ENCODE assay signal across 8 mouse cellular contexts in genomic region chr17:78199626-78200560, GRCm38 (mm10). TPM values are rescaled to one million over a fixed set of nuclear protein-coding genes. Genes with fewer than 3 reads are reported as not detected.
DNase-seq lines count a peak whose midpoint lies in the region; ATAC-seq and TF ChIP-seq lines count a peak whose summit lies in the region.

TSS of gene Crim1 (plus strand) at chr17:78200248.

- H3K4me1 ChIP-seq in bone marrow, adult 2 months (ENCODE audit: control insufficient read depth, insufficient read depth, low read length), result no peaks in the 10 kb centered on the region; the same call in 1 of the 2 replicates
- peaks cover 36% of the 10 kb centered on the region for H3K4me1 ChIP-seq in forebrain, embryonic 10.5 days
- H3K4me1 ChIP-seq in heart, embryonic 13.5 days, result peaks cover 37% of the 10 kb centered on the region
- H3K4me1 ChIP-seq in kidney, postnatal 0 days (replicated peaks; ENCODE audit: insufficient read depth, low read length), result peaks cover 19% of the 10 kb centered on the region
- peaks cover 0 to 8% of the 10 kb centered on the region in 2 experiments; a peak in 3 of 4 replicates for H3K4me1 ChIP-seq in liver, embryonic 14.5 days (replicated peaks; ENCODE audit: control insufficient read depth in 2 of 2, insufficient read depth in 2 of 2, low read length in 1 of 2)
- H3K4me1 ChIP-seq in stomach, embryonic 15.5 days, result peaks cover 24% of the 10 kb centered on the region

- H3K9me3 ChIP-seq in forebrain, embryonic 10.5 days, result no peaks in the 10 kb centered on the region
- no peaks in the 10 kb centered on the region for H3K9me3 ChIP-seq in heart, embryonic 13.5 days
- no peaks in the 10 kb centered on the region for H3K9me3 ChIP-seq in kidney, postnatal 0 days (replicated peaks; ENCODE audit: low read length)
- no peaks in the 10 kb centered on the region for H3K9me3 ChIP-seq in liver, embryonic 14.5 days (ENCODE audit: control insufficient read depth, low read length)
- no peaks in the 10 kb centered on the region for H3K9me3 ChIP-seq in stomach, embryonic 15.5 days

- peak within 1 kb of the TSS; percentile 55; the same call in 1 of the 2 replicates for H3K27ac ChIP-seq in bone marrow, adult 2 months (ENCODE audit: control insufficient read depth, insufficient read depth, low read depth, low read length, poor library complexity)
- peak within 1 kb of the TSS; percentile 94 for H3K27ac ChIP-seq in forebrain, embryonic 10.5 days
- peak within 1 kb of the TSS; percentile 88 for H3K27ac ChIP-seq in heart, embryonic 13.5 days (replicated peaks)
- peak within 1 kb of the TSS; percentile 93 for H3K27ac ChIP-seq in kidney, postnatal 0 days
- no peak within 1 kb of the TSS for H3K27ac ChIP-seq in liver, embryonic 14.5 days
- peak within 1 kb of the TSS; percentile 96 for H3K27ac ChIP-seq in stomach, embryonic 15.5 days

- TF ChIP-seq CTCF in bone marrow, adult 2 months (IDR thresholded peaks at IDR 0.05; ENCODE audit: control insufficient read depth, insufficient read depth, low read length), result no peak
- no peak for TF ChIP-seq CTCF in kidney, postnatal 0 days (IDR thresholded peaks at IDR 0.05; ENCODE audit: low read depth)
- no peak for TF ChIP-seq CTCF in liver, embryonic 14.5 days (IDR thresholded peaks at IDR 0.05; ENCODE audit: low read depth)

- peak; percentile 11; the same call in 1 of the 2 replicates for TF ChIP-seq POLR2A in bone marrow, adult 2 months (IDR thresholded peaks at IDR 0.05; ENCODE audit: borderline replicate concordance, control insufficient read depth, low read depth, low read length)

- no peaks in the 10 kb centered on the region for H3K36me3 ChIP-seq in forebrain, embryonic 10.5 days (replicated peaks)
- no peaks in the 10 kb centered on the region for H3K36me3 ChIP-seq in heart, embryonic 13.5 days
- no peaks in the 10 kb centered on the region for H3K36me3 ChIP-seq in kidney, postnatal 0 days (ENCODE audit: insufficient read depth, low read length)
- H3K36me3 ChIP-seq in liver, embryonic 14.5 days (replicated peaks; ENCODE audit: control insufficient read depth, insufficient read depth, low read depth), result no peaks in the 10 kb centered on the region
- no peaks in the 10 kb centered on the region for H3K36me3 ChIP-seq in stomach, embryonic 15.5 days

- H3K4me2 ChIP-seq in heart, embryonic 13.5 days, result peak within 1 kb of the TSS; percentile 97
- H3K4me2 ChIP-seq in kidney, postnatal 0 days (ENCODE audit: low read length), result peak within 1 kb of the TSS; percentile 99
- peak within 1 kb of the TSS; percentile 83 for H3K4me2 ChIP-seq in liver, embryonic 14.5 days (ENCODE audit: low read depth)
- peak within 1 kb of the TSS; percentile 97 for H3K4me2 ChIP-seq in stomach, embryonic 15.5 days

- under 1% methylated on average over 84 of the region's 90 CpGs for WGBS in bone marrow, adult 2 months
- WGBS in forebrain, embryonic 10.5 days, result under 1% methylated on average over 70 of the region's 90 CpGs
- WGBS in heart, embryonic 13.5 days, result under 1% methylated on average over 59 of the region's 90 CpGs
- WGBS in kidney, postnatal 0 days, result under 1% methylated on average over 73 of the region's 90 CpGs
- 1% methylated on average over 71 of the region's 90 CpGs for WGBS in liver, embryonic 14.5 days (ENCODE audit: insufficient replicate concordance)
- under 1% methylated on average over 56 of the region's 90 CpGs for WGBS in stomach, embryonic 15.5 days

- peak within 1 kb of the TSS; percentile 90 for H3K9ac ChIP-seq in heart, embryonic 13.5 days
- peak within 1 kb of the TSS; percentile 84 for H3K9ac ChIP-seq in kidney, postnatal 0 days (ENCODE audit: low read depth, low read length)
- H3K9ac ChIP-seq in liver, embryonic 14.5 days (replicated peaks), result peak within 1 kb of the TSS; percentile 59
- H3K9ac ChIP-seq in stomach, embryonic 15.5 days, result peak within 1 kb of the TSS; percentile 73

- H3K27me3 ChIP-seq in forebrain, embryonic 10.5 days (ENCODE audit: poor library complexity, severe bottlenecking), result peaks cover 29% of the 10 kb centered on the region
- peaks cover 37% of the 10 kb centered on the region for H3K27me3 ChIP-seq in heart, embryonic 13.5 days (replicated peaks)
- H3K27me3 ChIP-seq in kidney, postnatal 0 days (ENCODE audit: insufficient read depth, low read length), result no peaks in the 10 kb centered on the region
- peaks cover 36% of the 10 kb centered on the region for H3K27me3 ChIP-seq in liver, embryonic 14.5 days (ENCODE audit: control insufficient read depth, insufficient read depth, low read length)
- no peaks in the 10 kb centered on the region for H3K27me3 ChIP-seq in stomach, embryonic 15.5 days (replicated peaks)

- ATAC-seq in heart, embryonic 13.5 days (ENCODE audit: extremely low read depth, insufficient number of reproducible peaks, low FRiP score, low TSS enrichment), result peak; percentile 83
- peak; percentile 77 for ATAC-seq in kidney, postnatal 0 days (replicated peaks; ENCODE audit: low FRiP score, low read depth)
- peak; percentile 75 for ATAC-seq in liver, embryonic 14.5 days (ENCODE audit: insufficient read depth)
- ATAC-seq in stomach, embryonic 15.5 days (ENCODE audit: insufficient read depth, low FRiP score, low read depth), result peak; percentile 79

- H3K4me3 ChIP-seq in bone marrow, adult 2 months (replicated peaks; ENCODE audit: control insufficient read depth, low read depth, low read length), result peak within 1 kb of the TSS; percentile 53
- peak within 1 kb of the TSS; percentile 83 for H3K4me3 ChIP-seq in forebrain, embryonic 10.5 days
- H3K4me3 ChIP-seq in heart, embryonic 13.5 days, result peak within 1 kb of the TSS; percentile 85
- H3K4me3 ChIP-seq in kidney, postnatal 0 days (replicated peaks; ENCODE audit: low read depth, low read length), result peak within 1 kb of the TSS; percentile 94
- peak within 1 kb of the TSS; percentile 60 to 66 for H3K4me3 ChIP-seq in liver, embryonic 14.5 days (ENCODE audit: insufficient read depth in 1 of 2, low read depth in 2 of 2, low read length in 2 of 2)
- peak within 1 kb of the TSS; percentile 86 for H3K4me3 ChIP-seq in stomach, embryonic 15.5 days (replicated peaks)

- no peak for TF ChIP-seq EP300 in liver, embryonic 14.5 days (IDR thresholded peaks at IDR 0.05; ENCODE audit: low read depth)

- peak; percentile 65 for DNase-seq in 416B (ENCODE audit: low read depth)
- peak; percentile 81 for DNase-seq in forebrain, embryonic 10.5 days (ENCODE audit: extremely low spot score, low spot score)
- DNase-seq in kidney, postnatal 0 days (ENCODE audit: low spot score), result peak; percentile 84
- DNase-seq in liver, embryonic 14.5 days (ENCODE audit: low read depth in 3 of 3, low spot score in 3 of 3), result peak in 2 of 3 experiments; percentile 30 to 33
- DNase-seq in neural tube, embryonic 10.5 days (ENCODE audit: extremely low spot score, low spot score), result peak; percentile 86

RNA-seq across cellular contexts. Expression of gene Crim1, which starts in this region (rescaled TPM):
- polyA plus RNA-seq in bone marrow, adult 2 months (2011; ENCODE audit: insufficient read depth, insufficient read length, low replicate concordance, missing spikeins), result 0.77 and 1.7 TPM in 2 replicates
- 1.8 and 2.3 TPM in 2 replicates for polyA plus RNA-seq in forebrain, embryonic 10.5 days (2016; fragmentation: Nextera tagmentation; extraction: Ambion mirVana)
- polyA plus RNA-seq in heart, embryonic 13.5 days (2015; fragmentation: Nextera tagmentation; extraction: Ambion mirVana), result 2.1 and 2.2 TPM in 2 replicates
- polyA plus RNA-seq in kidney, postnatal 0 days (2015; fragmentation: Nextera tagmentation; extraction: Ambion mirVana), result 8.4 TPM in 2 replicates
- 0.77 and 0.95 TPM in 2 replicates for polyA plus RNA-seq in liver, embryonic 14.5 days (2012; rRNA removed)
- polyA plus RNA-seq in liver, embryonic 14.5 days (2014; fragmentation: Nextera tagmentation; extraction: Ambion mirVana), result 0.47 and 0.74 TPM in 2 replicates
- polyA plus RNA-seq in stomach, embryonic 15.5 days (2015; fragmentation: Nextera tagmentation; extraction: Ambion mirVana), result 5.2 TPM in 2 replicates

Comparison
In these comparisons a context has a peak if more than half of its experiments do, and no peak if none do; other contexts are left out.
1. Peak in DNase-seq, ATAC-seq, H3K4me3 ChIP-seq, H3K9ac ChIP-seq and H3K4me2 ChIP-seq in liver, embryonic 14.5 days; RNA of the gene not detected or under 1 TPM.
2. DNase-seq: peak in every context shown above with its lines; median percentile 86 in neural tube, embryonic 10.5 days; 84 in kidney, postnatal 0 days; 81 in forebrain, embryonic 10.5 days; 65 in 416B; 32 in liver, embryonic 14.5 days.